Mouse (Mus musculus) stomach, postnatal 0 days (tissue): ENCODE measurements around the gene Smarca2.

ENCODE experiments used
- CTCF ChIP-seq: IDR thresholded peaks from 2 replicates; pipeline ENCODE4 v1.5.1; 2016; ENCODE audit warnings: antibody characterized with exemption, low read depth, mild to moderate bottlenecking, moderate library complexity
- EP300 ChIP-seq: optimal IDR thresholded peaks from 2 replicates; pipeline ENCODE3; 2016; ENCODE audit warnings: antibody characterized with exemption

DNA sequence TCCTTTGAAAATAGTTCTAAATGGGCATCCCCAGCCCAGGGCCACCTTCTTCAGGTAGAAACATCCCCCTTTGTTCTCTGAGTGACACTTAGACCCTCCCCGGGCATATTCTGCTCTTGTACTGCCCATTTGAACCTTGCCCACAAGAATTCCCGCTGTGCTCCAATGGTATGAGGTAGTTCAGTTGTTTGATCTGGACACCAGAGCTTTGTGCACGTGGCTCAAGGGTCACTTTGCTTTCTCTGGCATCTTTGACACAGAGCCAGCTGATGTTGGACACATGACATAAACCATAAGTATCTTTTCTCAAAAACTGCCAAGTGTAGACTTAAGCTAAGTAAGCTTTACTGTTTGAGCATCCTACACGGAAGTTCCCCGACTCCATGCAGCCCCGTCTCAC is 151.1 kb downstream of the Smarca2 start:
- TF ChIP-seq CTCF (no peak), EP300 (no peak)
